Mouse (Mus musculus): ENCODE results near the gene Clic1. TPM values are rescaled to one million over a fixed set of nuclear protein-coding genes. Genes with fewer than 3 reads are reported as not detected.

The Clic1 gene
- total and polyA plus RNA-seq, 3 experiments, result 114 to 198 (median 160) TPM

GRCm38 (mm10) chr17:35079778-35080177 lies 30.0 kb downstream of the Clic1 start:
- no peak overlapping the region for H3K9ac ChIP-seq (ENCODE audit: insufficient read depth, low read depth)
- H3K36me3 ChIP-seq (replicated peaks in 1 of 2; ENCODE audit: control insufficient read depth in 1 of 2, insufficient read depth in 1 of 2, low read length in 1 of 2), result no peaks in the 10 kb centered on the region
- TF ChIP-seq MEF2A (IDR thresholded peaks at IDR 0.05; ENCODE audit: borderline replicate concordance, low read depth, low read length) (no peak), HCFC1 (IDR thresholded peaks at IDR 0.05; ENCODE audit: low read depth, low read length) (no peak), JUND (conservative IDR thresholded peaks at IDR 0.05; ENCODE audit: low read depth, low read length) (no peak), TCF12 (IDR thresholded peaks at IDR 0.05; ENCODE audit: low read depth, low read length) (no peak), CHD1 (IDR thresholded peaks at IDR 0.05; ENCODE audit: low read depth, low read length) (no peak), USF2 (conservative IDR thresholded peaks at IDR 0.05; ENCODE audit: low read depth, low read length) (no peak), ZNF384 (IDR thresholded peaks at IDR 0.05; ENCODE audit: low read depth, low read length) (no peak), E2F4 (IDR thresholded peaks at IDR 0.05; ENCODE audit: insufficient replicate concordance, low read depth, low read length) (no peak), MAZ (IDR thresholded peaks at IDR 0.05; ENCODE audit: low read depth, low read length) (no peak), CTCF (conservative IDR thresholded peaks at IDR 0.05 in 1 of 2, IDR thresholded peaks at IDR 0.05 in 1 of 2; ENCODE audit: low read depth in 2 of 2, low read length in 2 of 2) (no peak), NRF1 (IDR thresholded peaks at IDR 0.05; ENCODE audit: low read depth, low read length) (no peak), POLR2A (IDR thresholded peaks at IDR 0.05; ENCODE audit: low read depth, low read length) (no peak), RAD21 (IDR thresholded peaks at IDR 0.05; ENCODE audit: low read depth, low read length) (no peak), ZKSCAN1 (IDR thresholded peaks at IDR 0.05; ENCODE audit: borderline replicate concordance, low read depth, low read length) (no peak), SIN3A (IDR thresholded peaks at IDR 0.05; ENCODE audit: low read length) (no peak), SMC3 (IDR thresholded peaks at IDR 0.05; ENCODE audit: low read depth, low read length) (no peak), USF1 (IDR thresholded peaks at IDR 0.05; ENCODE audit: low read depth, low read length) (no peak), PAX5 (IDR thresholded peaks at IDR 0.05; ENCODE audit: low read length) (no peak), RCOR1 (conservative IDR thresholded peaks at IDR 0.05; ENCODE audit: low read depth, low read length) (no peak), EP300 (IDR thresholded peaks at IDR 0.05; ENCODE audit: low read length) (no peak)
- H3K4me1 ChIP-seq (ENCODE audit: control insufficient read depth in 1 of 2, insufficient read depth in 2 of 2), result peaks cover 17 to 22% of the 10 kb centered on the region in 2 experiments
- no peak for DNase-seq (ENCODE audit: extremely low read depth)
- H3K9me3 ChIP-seq (replicated peaks; ENCODE audit: low read length), result no peaks in the 10 kb centered on the region
- H3K79me2 ChIP-seq (replicated peaks; ENCODE audit: control insufficient read depth, extremely low read depth, insufficient read depth, poor library complexity, severe bottlenecking), result no peaks in the 10 kb centered on the region
- H3K27me3 ChIP-seq (replicated peaks), result no peaks in the 10 kb centered on the region
- no peak overlapping the region for H3K4me3 ChIP-seq (replicated peaks in 1 of 3; ENCODE audit: low read depth in 2 of 3, low read length in 2 of 3, poor library complexity in 1 of 3)
- dilution Hi-C loops (cut with MboI; ENCODE audit: extremely low pct_ligation_motif_present, extremely low pct_unique_long_range_greater_than_20kb, low sequenced_read_pairs) (no loop called here), in situ Hi-C loops (cut with MboI; ENCODE audit: low pct_ligation_motif_present, low pct_unique_long_range_greater_than_20kb, low sequenced_read_pairs) (no loop called here)
- no peak overlapping the region for H3K4me2 ChIP-seq (ENCODE audit: insufficient read depth, low read depth, poor library complexity, severe bottlenecking)
- no peak overlapping the region for H3K27ac ChIP-seq (ENCODE audit: insufficient read depth, low read depth)

- no peak for TF ChIP-seq SIN3A (IDR thresholded peaks at IDR 0.05; ENCODE audit: low read length)
- no peak for TF ChIP-seq MAX (IDR thresholded peaks at IDR 0.05; ENCODE audit: low read length)
- TF ChIP-seq POLR2A (IDR thresholded peaks at IDR 0.05; ENCODE audit: low read depth, low read length), result no peak
- TF ChIP-seq SMC3 (IDR thresholded peaks at IDR 0.05; ENCODE audit: low read depth, low read length), result no peak
- no peak for DNase-seq (ENCODE audit: extremely low read depth)
- no peak overlapping the region for H3K9ac ChIP-seq (ENCODE audit: insufficient read depth, low read depth)
- H3K79me2 ChIP-seq (replicated peaks; ENCODE audit: control insufficient read depth, extremely low read depth, insufficient read depth, poor library complexity, severe bottlenecking), result no peaks in the 10 kb centered on the region
- H3K4me2 ChIP-seq (ENCODE audit: insufficient read depth, low read depth, poor library complexity, severe bottlenecking), result no peak overlapping the region
- in situ Hi-C loops (cut with MboI; ENCODE audit: low pct_ligation_motif_present, low pct_unique_long_range_greater_than_20kb, low sequenced_read_pairs), result no loop called here
- H3K4me3 ChIP-seq (replicated peaks in 1 of 3; ENCODE audit: low read depth in 2 of 3, low read length in 2 of 3, poor library complexity in 1 of 3), result no peak overlapping the region
- H3K4me1 ChIP-seq (ENCODE audit: control insufficient read depth in 1 of 2, insufficient read depth in 2 of 2), result peaks cover 17 to 22% of the 10 kb centered on the region in 2 experiments
- no peaks in the 10 kb centered on the region for H3K36me3 ChIP-seq (replicated peaks in 1 of 2; ENCODE audit: control insufficient read depth in 1 of 2, insufficient read depth in 1 of 2, low read length in 1 of 2)
- H3K9me3 ChIP-seq (replicated peaks; ENCODE audit: low read length), result no peaks in the 10 kb centered on the region
- H3K27me3 ChIP-seq (replicated peaks), result no peaks in the 10 kb centered on the region
- dilution Hi-C loops (cut with MboI; ENCODE audit: extremely low pct_ligation_motif_present, extremely low pct_unique_long_range_greater_than_20kb, low sequenced_read_pairs), result no loop called here
- H3K27ac ChIP-seq (ENCODE audit: insufficient read depth, low read depth), result no peak overlapping the region
Observed at GRCm38 (mm10) chr17:35080248-35080647, 30.5 kb downstream of the Clic1 start.
